Mouse (Mus musculus): ENCODE results near the gene Gm20388.
A peak's percentile ranks its signal among the peaks of the same experiment; 100 is the strongest.

The Gm20388 gene

DNA sequence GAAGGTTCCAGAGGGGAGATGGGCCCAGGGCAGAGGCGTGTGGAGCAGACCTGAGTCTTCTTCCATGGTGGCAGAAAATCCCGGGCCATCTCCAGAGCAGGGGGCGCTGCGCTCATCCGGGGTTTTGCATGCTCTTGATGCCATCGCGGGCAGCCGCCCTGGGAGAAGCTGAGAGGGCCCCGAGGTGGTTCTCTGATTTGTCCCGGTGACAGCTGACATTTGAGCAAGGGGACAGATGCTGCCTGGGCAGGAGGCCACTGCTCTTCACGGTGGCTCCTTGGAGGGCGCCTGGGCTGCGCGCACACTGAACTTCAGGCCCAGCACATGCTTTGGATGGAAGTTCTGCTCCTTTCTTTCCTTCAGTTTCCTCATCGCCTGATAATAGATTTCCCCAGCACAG lies 2207.9 kb downstream of the Gm20388 start:
- no peak for DNase-seq

DNA sequence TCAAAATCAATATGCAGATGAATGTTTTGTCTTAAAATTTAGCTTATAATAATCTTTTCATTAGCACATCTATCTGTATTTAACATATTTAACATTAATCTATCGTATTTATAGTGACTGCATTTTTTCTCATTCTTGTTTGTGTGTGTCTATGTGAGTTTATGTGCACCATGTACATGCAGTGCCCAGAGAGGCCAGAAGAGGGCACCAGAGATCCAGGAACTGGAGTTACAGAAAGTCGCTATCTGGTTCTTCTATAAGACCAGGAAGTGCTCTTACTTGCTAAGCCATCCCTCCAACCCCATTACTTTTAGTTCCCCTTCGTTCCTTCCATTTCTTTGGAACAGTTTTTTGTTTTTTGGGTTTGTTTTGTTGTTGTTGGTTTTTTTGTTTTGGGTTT lies 2213.7 kb downstream of the Gm20388 start:
- DNase-seq = no peak

DNA sequence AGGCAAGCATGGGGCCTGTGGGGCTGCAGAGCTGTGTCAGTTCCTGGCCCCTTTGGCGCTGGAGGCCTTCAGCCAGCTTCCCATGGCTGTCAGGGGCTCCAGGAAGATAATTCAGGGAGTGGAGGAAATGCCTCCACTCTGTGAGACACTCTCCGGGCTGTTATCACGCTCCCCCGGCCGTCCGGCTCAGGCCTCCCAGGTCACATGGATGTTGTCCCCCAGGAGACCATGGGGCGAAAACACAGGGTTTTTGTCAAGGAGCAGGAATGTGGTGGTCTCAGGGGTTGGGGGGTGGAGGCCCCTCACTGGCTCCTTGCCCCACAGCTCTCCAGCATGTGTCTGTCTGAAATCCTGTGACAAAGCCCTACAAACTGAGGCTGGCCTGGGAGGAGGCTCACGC lies 2216.0 kb downstream of the Gm20388 start:
- no peak for DNase-seq

DNA sequence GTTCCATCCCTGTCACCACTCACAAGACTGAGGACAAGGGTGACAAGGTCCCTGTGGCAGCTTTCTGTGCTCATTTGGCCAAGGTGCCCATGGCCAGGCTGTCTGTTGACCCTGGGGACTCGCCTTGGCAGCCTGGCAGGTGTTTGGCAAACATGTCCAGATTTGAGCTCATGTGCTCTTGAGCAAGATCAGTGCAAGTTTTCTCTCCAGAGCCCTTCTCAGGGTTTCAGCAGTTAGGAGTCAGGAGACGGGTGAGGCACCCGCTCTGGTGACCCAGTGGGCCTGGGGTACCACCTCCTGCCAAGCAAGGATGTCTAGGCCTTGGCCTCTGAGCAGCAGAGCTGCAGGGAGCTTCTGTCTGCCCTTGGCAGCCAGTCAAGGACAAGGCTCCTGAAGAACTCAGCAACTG lies 2223.5 kb downstream of the Gm20388 start:
- DNase-seq = no peak

DNA sequence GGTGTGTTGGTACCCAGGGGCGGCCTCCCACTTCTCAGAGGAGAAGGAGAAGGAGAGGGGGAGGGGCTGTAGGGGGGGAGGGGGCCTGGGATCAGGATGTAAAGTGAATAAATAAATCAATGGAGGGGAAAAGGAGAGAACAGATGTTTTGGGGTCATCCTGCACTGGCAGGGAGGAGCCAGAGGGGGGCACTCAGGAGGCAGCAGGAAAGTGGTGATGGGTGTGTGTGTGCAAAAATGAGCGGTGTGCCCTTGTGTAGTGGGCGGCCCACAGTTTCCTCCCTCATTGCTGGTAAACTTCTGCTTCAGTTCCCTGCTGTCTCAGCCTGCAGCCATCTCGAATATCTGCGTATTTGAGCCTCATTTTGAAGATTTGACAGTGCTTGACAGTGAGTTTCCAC lies 2224.9 kb downstream of the Gm20388 start:
- DNase-seq = no peak

DNA sequence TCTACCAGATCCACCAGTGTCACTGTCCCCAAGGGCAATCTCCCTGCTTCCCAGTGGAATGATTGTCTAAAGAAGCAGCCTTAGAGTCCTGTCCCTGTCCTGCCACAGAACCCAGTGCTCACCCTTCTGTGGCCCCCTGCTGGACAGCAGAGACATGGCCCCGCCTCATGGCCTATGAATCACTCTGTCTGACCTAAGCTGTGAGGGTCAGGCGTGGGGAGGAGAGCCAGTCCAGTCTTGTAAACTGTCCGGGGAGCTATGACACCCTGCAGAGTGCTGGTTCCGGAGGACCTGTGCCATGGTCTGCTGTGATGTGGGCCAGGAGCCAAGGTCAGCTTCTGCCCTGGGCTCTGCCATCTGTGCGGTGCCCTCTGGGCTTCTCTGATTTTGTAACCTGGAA lies 2229.1 kb downstream of the Gm20388 start:
- DNase-seq = peak; percentile 59 to 72

DNA sequence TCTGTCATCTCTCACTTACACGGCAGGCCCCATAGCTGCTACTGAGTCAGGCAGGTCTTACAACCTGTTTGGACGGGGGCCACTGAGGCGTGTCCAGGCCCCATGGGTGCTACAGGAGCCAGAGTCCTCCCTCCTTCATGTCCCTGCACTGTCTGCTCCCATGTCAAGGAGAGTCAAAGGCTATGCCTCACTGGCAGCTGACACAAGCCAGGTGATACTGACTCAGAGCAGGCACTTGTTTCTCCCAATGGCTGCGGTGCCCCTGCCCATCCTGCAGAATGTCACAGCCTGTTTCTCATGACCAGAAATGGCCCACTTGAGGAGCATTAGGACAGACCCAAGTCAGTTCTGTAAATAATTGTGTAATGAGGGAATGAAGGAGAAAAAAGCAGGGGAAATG lies 2229.8 kb downstream of the Gm20388 start:
- no peak for DNase-seq

DNA sequence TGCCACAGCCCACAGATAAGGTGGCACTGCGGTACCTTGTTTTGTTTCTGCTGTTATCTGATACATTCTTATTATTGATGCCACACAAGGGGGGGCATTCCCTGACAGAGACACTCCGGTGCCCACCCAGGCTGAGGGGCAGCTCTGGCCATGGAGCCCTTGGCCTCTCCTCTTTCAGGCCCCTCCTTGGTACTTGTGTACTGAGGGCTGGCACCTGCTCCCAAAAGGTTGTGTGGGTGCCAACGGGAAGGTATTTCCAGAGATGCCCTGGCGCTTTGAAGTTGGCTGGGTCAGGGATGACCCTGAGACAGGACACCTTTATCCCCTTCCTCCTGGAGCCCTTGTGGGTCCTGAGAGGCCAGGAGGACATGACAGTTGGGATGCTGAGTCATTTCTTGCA lies 2231.8 kb downstream of the Gm20388 start:
- no peak for DNase-seq

DNA sequence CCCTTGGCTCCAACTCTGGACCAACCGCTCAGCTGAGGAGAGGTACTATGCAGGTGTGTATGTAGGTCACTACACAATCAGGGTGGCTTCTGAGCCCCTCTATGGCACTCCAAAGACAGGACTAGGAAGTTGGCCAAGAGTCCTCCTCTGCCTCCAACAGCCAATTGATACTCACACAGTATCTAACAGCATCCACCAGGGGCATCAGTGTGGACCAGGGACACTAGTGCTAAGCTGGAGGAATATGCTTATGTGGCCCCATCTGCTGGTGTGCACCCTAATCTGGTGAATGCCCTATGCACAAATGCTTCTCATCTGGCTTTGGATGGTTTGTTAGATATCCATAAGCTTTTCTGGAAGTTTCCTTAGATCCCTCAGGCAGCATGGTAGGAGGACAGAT lies 2232.6 kb downstream of the Gm20388 start:
- no peak for DNase-seq

DNA sequence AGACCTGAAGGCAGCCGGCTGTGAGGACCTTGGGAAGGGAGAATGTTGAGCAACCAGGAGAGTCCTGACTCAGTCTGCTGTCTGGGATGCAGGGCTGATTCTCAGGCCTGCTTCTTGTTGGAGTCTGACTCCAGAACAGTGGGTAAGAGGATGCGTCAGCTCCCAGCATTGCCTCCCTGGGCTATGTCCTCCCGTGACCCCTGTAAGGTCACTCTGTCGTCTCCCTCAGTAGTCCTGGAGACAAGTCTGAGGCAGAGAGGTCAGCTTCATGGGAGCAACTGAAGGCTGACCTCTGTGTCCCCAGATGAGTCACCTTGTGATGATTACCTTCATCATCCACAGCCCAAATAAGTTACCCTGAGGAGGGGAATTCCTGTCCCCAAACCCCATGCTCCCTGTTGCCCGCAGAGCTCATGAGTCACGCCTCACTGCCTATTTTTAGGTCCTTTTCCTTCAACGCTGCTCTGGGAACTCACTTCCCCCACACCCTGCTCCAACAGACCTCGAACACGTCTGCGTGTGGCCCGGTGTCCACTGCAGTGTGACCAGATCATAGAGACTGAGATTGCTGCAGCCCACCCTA lies 2234.2 kb downstream of the Gm20388 start:
- DNase-seq = no peak

DNA sequence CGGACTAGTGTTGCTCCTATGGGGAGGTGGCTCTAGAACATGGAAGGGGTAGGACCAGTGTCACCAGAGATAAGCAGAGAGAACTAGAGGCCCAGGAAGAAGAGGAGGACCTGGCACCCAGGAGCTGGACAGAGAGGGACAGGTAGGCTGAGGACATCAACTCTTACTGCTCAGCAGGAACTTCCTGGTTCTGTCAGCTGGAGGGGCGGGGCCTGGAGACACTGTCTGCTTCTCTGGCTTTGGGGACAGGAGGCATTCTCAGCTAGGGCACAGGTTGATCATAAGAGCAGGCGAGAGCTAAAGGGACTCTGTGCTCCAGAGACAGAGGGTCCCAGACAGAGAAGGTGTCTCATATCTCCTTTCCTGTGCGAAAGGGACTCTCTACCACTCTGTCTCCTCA lies 2238.4 kb downstream of the Gm20388 start:
- no peak for DNase-seq

DNA sequence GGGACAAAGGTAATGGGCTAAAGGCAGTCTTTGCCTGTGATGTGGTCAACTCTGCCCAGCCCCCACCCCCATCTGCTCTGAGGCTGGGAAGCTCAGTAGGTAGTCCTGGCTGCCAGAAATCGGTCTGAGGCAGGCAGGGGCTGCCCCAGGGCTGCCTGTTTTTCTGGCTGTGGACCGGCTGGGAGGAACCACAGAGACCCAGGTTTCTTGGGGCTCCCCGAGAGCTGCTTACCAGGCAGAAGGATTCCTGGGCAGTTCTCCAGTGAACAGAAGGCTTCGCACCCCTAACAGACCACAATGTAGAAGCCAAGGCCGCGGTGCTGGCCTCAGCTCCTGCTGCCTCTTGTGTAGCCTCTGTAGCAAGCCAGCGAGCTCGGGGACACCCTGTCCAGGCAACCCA lies 2239.0 kb downstream of the Gm20388 start:
- no peak for DNase-seq

DNA sequence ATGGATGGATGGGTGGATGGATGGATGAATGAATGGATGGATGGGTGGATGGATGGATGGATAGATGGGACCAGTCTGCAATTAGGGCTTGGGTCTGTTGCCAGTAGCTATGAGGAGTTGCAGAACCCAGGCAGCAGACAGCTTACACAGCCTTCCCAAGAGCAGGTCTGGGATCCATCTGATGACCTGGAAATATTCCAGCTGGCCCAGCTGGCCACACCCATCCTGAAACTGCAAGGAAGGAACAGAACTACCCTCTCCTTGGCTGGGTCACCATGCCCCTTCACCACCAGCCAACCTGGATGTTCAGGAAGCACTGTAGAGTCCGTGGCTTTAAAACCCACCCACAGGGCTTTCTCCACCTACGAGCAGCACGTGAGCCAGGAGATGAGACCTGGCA lies 2240.9 kb downstream of the Gm20388 start:
- DNase-seq = no peak

DNA sequence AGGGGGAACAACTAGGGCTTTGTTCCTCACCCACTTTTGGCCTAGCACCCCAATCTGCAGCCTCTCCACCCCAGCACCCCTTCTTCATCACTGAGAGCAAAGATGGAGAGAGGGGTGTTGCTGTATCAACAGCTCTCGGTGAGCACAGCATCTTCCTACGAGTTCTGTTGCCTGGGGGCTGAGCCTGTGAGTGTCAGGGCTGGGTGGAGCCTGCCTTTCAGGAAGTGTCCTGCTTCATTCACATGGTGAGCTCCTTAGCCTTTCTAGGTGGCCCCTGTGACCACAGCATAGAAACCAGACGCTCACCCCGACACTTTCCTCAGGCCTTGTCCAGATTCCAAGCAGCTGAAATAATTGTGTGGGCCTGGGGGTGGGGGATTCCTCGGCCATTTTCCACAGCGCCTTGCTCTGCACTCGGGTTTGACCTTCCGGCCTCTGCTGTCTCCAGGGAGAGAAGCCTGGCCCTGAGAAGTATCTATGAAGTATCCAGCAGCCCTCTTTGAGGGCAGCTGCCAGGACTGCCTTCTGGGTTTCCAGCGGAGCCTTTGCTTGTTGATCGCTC lies 2244.5 kb downstream of the Gm20388 start:
- DNase-seq = no peak

DNA sequence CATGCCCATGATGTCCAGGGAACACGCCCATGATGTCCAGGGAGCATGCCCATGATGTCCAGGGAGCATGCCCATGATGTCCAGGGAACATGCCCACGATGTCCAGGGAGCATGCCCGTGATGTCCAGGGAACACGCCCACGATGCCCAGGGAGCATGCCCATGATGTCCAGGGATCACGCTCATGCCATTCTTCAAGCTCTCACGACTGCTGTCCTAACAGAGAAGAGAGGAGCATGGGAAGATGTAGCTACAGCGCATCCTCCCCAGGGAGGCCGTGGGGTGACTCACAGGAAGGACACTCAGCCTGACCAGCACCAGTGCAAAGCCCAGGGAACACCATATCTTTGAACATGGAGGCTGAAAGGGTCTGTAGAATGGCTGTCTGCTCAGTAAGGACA lies 2245.3 kb downstream of the Gm20388 start:
- DNase-seq = no peak

DNA sequence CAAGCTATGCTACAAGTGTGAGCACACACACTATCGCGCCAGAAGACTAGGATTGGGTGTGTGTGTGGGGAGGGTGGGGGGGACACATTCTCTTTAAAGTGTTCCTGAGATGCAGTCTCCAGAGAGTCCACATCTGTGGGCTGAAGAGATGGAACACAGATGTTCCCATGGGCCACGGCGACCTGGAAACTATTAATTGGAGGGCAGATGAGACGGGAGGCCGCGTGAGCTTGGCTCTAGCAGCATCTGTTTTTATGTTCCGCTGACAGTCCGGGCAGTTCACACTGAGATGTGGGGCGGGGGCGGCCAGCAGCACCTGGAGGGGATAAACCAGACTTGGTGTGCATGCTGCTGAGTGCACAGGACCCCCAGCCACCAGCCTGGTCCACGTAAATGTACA lies 2247.0 kb downstream of the Gm20388 start:
- DNase-seq = no peak

DNA sequence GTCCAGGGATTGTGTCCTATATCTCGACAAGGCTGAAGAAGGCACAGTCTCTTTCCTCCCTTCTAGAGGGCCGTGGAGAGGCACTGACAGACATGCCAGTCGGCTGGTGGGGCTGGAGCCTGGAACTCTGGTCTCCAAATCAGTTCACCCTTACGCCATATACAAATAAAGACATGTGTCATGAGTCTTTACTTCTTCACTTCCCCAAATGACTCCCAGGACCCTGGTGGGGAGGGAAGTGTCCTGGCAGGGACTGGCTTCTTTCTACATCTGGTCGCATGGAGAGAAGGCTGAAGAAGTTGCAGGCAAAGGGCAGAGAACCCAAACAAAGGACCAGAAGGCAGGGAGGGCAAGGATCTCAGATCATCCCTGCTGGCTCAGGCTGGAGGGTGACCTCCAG lies 2249.5 kb downstream of the Gm20388 start:
- DNase-seq = no peak

DNA sequence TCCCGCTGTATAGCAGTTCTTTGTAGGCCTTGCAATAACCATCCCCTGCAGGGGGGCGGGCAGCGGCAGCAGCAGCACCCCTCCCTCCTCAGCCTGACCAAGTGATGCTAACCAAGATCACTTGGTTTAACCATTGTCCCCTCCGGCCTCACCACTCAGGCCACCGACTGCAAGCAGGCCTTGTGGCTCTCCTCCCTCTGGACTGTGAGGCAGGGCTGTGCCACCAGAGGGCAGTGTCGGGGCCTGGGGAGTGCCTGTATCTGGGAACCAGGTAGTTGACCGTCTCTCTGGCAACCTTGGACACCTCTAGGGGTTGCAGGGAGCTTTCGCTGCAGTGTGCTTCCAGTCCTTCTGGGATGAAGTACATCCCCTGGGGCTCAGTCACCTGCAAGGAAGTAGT lies 2252.4 kb downstream of the Gm20388 start:
- peak; percentile 49 to 79 for DNase-seq

DNA sequence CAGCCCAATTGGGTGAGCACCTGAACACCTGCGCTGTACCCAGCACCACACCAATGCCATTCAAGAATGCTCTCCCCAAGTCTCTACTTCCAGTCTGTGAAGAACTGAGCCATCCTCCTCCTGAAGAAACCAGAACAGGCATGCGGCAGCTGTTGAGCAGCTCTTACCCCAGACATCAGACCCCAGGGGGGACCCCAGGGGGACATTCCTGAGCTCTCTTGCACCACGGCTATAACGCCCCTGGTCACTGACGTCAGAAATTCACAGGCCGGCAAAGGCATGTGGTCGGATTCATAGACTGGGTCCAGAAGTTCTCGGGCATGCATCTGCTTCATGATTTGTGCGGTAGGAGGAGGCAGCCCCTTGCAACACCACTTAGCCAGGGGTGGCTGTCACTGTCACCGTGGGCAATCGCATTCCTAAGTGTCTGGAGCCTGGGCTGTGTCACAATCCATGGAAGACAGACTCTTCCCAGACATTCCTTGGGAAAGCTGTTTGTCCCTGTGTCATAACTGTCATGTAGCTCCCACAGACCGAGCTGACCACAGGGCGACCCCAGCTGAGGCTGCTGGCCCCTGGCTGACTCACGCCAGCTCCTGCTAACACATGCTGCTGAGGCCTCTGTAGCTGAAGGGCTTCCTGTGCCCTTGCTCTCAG lies 2256.7 kb downstream of the Gm20388 start:
- no peak for DNase-seq

DNA sequence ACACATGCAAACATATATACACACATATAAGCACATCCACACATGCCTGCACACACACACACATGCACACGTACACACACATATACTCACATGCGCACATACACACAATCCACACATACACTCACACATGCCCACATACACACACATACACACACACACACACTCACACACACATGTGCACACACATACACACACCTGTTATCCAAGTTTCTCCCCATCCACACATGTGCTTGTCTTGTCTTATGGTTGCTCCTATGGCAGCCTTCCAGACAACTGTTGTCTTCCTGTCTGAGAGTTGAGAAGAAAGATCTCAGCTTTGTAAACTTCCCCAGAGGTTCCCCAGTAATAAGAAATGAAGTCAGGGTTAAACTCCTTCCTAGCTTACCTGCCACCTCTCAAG lies 2258.8 kb downstream of the Gm20388 start:
- DNase-seq = no peak

DNA sequence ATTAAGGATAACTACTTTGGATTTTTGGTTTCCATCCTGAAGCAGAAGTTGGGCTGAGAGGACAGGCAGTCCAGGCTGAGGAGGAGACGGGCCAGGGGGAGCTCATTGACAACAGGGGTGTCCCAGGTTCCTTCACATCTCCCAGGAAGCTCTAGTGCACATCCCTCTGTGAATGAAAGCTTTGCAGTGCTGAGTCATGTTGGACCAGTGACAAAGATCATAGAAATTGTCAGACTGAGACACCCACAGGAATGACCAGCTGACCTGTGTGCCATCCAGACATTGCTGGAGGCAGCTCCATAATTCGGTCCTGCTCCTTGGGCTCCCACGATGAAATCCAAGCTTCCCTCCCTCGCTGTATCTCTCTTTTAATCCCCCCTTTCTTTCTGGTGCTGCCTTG lies 2261.2 kb downstream of the Gm20388 start:
- DNase-seq = no peak

DNA sequence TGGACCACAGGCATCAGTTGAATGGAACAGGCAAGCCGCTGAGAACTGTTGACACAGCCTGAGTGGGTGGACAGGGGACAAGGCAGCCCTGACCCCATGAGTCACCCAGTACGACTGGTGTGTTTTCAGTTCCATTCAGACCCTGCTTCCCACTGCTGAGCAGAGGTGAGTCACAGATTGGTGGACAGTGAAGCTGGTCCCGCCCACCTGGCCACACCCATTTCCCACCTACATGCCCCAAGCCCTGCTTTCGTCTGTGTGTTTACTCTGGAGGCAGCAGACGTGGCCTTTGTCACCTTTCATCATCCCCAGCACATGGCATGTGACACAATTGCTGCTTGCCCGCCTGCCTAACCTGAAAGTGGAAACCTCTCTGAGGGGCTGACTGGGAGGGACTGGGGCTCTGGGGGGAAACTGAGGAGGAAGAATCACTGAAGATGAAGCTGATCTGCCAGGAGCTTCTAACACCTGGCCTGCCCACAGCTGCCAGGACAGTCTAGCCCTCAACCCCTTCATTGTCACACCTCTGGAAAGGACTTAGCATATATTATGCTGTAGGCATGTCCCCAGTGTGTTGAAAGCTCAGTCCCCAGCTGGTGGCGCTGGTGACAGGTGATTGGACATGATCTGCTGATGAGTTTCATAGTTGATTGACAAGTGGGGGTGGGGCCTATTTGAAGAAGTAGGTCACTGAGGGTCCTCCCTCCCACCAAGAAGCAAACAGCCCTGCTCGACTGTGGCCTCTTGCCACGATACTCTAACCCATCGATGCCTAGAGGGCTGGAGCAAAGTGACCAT lies 2263.7 kb downstream of the Gm20388 start:
- DNase-seq = no peak

DNA sequence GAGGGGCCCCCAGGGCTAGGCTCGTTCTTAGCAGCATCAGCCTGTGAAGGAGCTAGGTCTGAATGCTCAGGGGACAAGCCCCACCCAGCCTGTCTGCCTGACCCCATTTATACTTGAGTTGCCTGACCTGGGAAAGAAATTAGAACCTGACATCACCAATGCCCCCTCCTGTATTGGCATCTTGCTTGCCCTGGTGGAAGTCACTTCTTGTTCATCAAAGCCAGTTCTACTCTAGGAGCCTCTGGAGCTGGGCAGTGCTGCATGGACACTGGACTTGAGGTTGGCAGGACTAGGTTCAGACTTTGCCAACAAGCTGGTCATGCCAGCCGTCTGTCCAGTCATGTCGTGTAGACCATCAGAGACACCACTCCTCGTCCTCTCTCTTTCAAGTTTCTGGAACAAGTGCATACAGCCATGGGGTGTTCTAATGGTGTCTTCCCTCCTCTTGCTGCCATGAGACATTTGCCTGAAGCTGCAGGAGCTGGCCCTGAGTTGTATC lies 2267.8 kb downstream of the Gm20388 start:
- DNase-seq = no peak

DNA sequence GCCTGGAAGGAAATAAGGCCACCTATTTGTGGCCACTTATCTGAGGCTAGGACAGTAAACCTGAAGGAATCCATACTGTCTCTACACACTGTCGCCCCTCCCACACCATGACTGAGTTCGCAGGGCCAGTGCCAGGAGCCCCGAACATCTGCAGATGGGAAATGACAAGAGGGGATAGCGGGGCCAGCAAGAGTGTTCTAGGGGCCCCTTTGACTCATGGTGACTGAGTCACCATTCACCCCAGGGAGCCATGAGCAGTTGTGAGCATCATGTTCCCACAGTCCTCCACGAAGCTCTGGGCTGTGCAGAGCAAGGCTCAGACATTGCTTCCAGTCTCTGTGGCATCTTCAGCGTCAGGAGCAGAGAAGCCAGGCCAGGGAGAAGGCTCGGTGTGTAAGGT lies 2268.7 kb downstream of the Gm20388 start:
- no peak for DNase-seq

Data from kidney, adult 8-10 months (tissue).